Mouse (Mus musculus): ENCODE results near the gene Jpt1.
A peak's percentile ranks its signal among the peaks of the same experiment; 100 is the strongest.

DNA sequence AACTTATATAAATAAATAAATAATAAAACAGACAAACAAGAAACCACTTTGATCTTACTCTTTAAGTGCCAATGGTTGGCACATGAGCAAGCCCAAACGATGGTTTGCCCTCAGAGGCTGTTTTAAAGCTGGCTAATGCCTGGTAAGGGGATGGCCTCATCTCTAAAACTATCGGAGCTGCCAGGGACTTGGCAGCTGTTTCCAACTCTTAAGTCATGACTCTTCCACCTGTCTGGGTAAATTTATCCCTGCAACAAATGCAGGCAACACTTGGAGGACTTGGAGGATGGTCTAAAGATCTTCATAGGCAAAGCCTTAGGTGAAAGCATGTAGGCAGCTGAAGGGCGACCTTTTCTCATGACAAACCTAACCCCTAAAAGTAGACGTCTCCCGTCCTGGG is 2.8 kb upstream of the Jpt1 start:
- TF ChIP-seq MYOG (IDR thresholded peaks at IDR 0.05; ENCODE audit: control insufficient read depth in 1 of 3, insufficient read depth in 1 of 3, insufficient read length in 2 of 3, low read depth in 2 of 3) (peak in 2 of 3 experiments; percentile 61 to 96), POLR2A (IDR thresholded peaks at IDR 0.05; ENCODE audit: insufficient read length, low read depth) (no peak), TCF12 (IDR thresholded peaks at IDR 0.05; ENCODE audit: insufficient read depth, poor library complexity, severe bottlenecking) (peak; percentile 88), E2F4 (IDR thresholded peaks at IDR 0.05; ENCODE audit: insufficient read depth) (no peak), SRF (IDR thresholded peaks at IDR 0.05; ENCODE audit: control insufficient read depth, insufficient read length, low read depth) (no peak)

Data from myocyte (in vitro differentiated cells).